Mouse (Mus musculus) forebrain, embryonic 10.5 days (tissue): ENCODE results near the gene Cdc42bpa. TPM values are rescaled to one million over a fixed set of nuclear protein-coding genes. Genes with fewer than 3 reads are reported as not detected.

ENCODE experiments used
- DNase-seq: peaks from one replicate; pipeline ENCODE4 v3.0.0-alpha.2; 2017; ENCODE audit warnings: low spot score; ENCODE audit errors: extremely low spot score
- H3K27ac ChIP-seq: fragments of 300-500 bp; sonication (generic); 2 replicates; pipeline ENCODE4 v1.5.1; 2016; ENCODE audit warnings: mild to moderate bottlenecking
- H3K27me3 ChIP-seq: fragments of 300-500 bp; sonication (generic); 2 replicates; pipeline ENCODE4 v1.6.1; 2016; ENCODE audit warnings: mild to moderate bottlenecking; ENCODE audit not compliant: poor library complexity, severe bottlenecking
- H3K36me3 ChIP-seq: fragments of 300-500 bp; sonication (generic); replicated peaks from 2 replicates; pipeline ENCODE4 v1.6.1; 2016; ENCODE audit warnings: mild to moderate bottlenecking, moderate library complexity
- H3K4me1 ChIP-seq: fragments of 300-500 bp; sonication (generic); 2 replicates; pipeline ENCODE4 v1.6.1; 2016
- H3K4me3 ChIP-seq: fragments of 300-500 bp; sonication (generic); 2 replicates; pipeline ENCODE4 v1.5.1; 2016; ENCODE audit warnings: mild to moderate bottlenecking, moderate library complexity
- H3K9me3 ChIP-seq: fragments of 300-500 bp; sonication (generic); 2 replicates; pipeline ENCODE4 v1.6.1; 2016; ENCODE audit warnings: mild to moderate bottlenecking, moderate library complexity
- WGBS: fragments of 180-500 bp; shearing (Covaris S2); methylation state at CpG from one replicate; pipeline ENCODE4 v1.1.7; 2016; 5-methylcytosine and 5-hydroxymethylcytosine counted together
- polyA plus RNA-seq: library from polyadenylated mRNA; unstranded; fragments of >200 nt; fragmentation: Nextera tagmentation; extraction: Ambion mirVana; gene quantifications from 2 replicates; pipeline ENCODE4 v1.2.1, GENCODE M21; 2016

The Cdc42bpa gene
- polyA plus RNA-seq, 1 experiment from 2014 or later: 12.2 TPM

- Histone ChIP-seq H3K27ac (no peak overlapping the region), H3K4me1 (0 out of 2 replicates have a peak, but pooled peaks cover 4% of the 10 kb centered on the region)
- no peak for DNase-seq
Measured at GRCm38 (mm10) chr1:180210031-180210432, 249.8 kb downstream of the Cdc42bpa start.

DNA sequence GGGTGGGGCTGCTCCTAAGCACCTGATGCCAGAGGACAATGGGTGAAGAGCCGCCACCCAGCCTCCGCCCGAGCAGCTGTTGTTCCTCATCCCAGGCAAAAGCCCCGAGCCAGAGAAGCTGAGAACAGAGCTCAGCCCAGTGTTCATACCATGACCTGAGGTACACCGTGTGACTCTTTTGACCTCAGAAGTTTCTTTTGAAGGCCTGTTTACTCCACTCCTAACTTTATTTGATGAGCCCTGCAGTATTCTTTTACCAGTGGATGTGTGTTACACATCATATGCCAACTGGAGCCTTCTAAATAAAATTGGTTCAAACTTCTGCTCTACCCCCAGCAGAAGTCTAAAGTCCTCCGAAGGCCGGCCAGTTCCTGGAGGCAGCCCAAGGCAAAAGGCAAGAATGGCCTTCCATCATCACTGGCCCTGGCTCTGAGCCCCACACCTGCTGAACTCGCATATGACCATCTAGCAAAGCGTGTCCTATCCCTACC is 250.6 kb downstream of the Cdc42bpa start:
- H3K27me3 ChIP-seq: no peaks in the 10 kb centered on the region
- 0 out of 2 replicates have a peak, but pooled peaks cover 5% of the 10 kb centered on the region for H3K4me1 ChIP-seq
- H3K27ac ChIP-seq: no peak overlapping the region
- no peaks in the 10 kb centered on the region for H3K36me3 ChIP-seq
- WGBS: 84% methylated on average over 9 of the region's 9 CpGs
- no peaks in the 10 kb centered on the region for H3K9me3 ChIP-seq
- DNase-seq: no peak
- H3K4me3 ChIP-seq: no peak overlapping the region

More at GRCm38 (mm10) chr1:180210031-180210432, 249.8 kb downstream of the Cdc42bpa start:
- 86% methylated on average over 4 of the region's 4 CpGs for WGBS
- no peak overlapping the region for H3K4me3 ChIP-seq
- H3K9me3 ChIP-seq: no peaks in the 10 kb centered on the region
- no peaks in the 10 kb centered on the region for H3K27me3 ChIP-seq
- no peaks in the 10 kb centered on the region for H3K36me3 ChIP-seq

- no peaks in the 10 kb centered on the region for H3K36me3 ChIP-seq
- WGBS: 92% methylated on average over 5 of the region's 5 CpGs
- DNase-seq: no peak
- H3K27me3 ChIP-seq: no peaks in the 10 kb centered on the region
- H3K4me1 ChIP-seq: 0 out of 2 replicates have a peak, but pooled peaks cover 5% of the 10 kb centered on the region
- H3K27ac ChIP-seq: no peak overlapping the region
- H3K9me3 ChIP-seq: no peaks in the 10 kb centered on the region
- no peak overlapping the region for H3K4me3 ChIP-seq
Measured at GRCm38 (mm10) chr1:180212911-180213310, 252.6 kb downstream of the Cdc42bpa start.

- Histone ChIP-seq H3K4me1 (0 out of 2 replicates have a peak, but pooled peaks cover 9% of the 10 kb centered on the region), H3K27ac (no peak overlapping the region), H3K9me3 (no peaks in the 10 kb centered on the region), H3K36me3 (no peaks in the 10 kb centered on the region), H3K4me3 (no peak overlapping the region), H3K27me3 (no peaks in the 10 kb centered on the region)
- WGBS: 27% methylated on average over 4 of the region's 4 CpGs
- DNase-seq: peak; percentile 64
Measured at GRCm38 (mm10) chr1:180215044-180215443, 254.8 kb downstream of the Cdc42bpa start.

Other genes starting within 250 kb of the Cdc42bpa start
- not detected in 2 replicates for gene Kif28, start 215.2 kb upstream of the Cdc42bpa start, polyA plus RNA-seq
- 0.17 and 0.23 TPM in 2 replicates for gene Gm10518, start 157.1 kb upstream of the Cdc42bpa start, polyA plus RNA-seq
- 33.0 and 34.5 TPM in 2 replicates for gene Ahctf1, start 156.8 kb upstream of the Cdc42bpa start, polyA plus RNA-seq
- gene Coq8a, start 239.1 kb downstream of the Cdc42bpa start, polyA plus RNA-seq: 1.1 TPM in 2 replicates